9 mouse cellular contexts compared by ENCODE assay signal in genomic region chr17:73301258-73302050, GRCm38 (mm10).
DNase-seq lines count a peak whose midpoint lies in the region; ATAC-seq and TF ChIP-seq lines count a peak whose summit lies in the region.
"Had no signal": no experiment of that assay in that cellular context is flagged by ENCODE, and none has a peak within 500 bp of the region (broad histone marks: within the 10 kb centered on the region; RNA-seq: fewer than 3 reads in every experiment).

No protein-coding gene starts in this region.

- 33% methylated on average over 15 of the region's 15 CpGs for WGBS in embryonic facial prominence, embryonic 14.5 days
- 27% methylated on average over 15 of the region's 15 CpGs for WGBS in heart, embryonic 14.5 days
- 11% methylated on average over 15 of the region's 15 CpGs for WGBS in large intestine, adult 2 months
- WGBS in liver, embryonic 16.5 days (ENCODE audit: insufficient replicate concordance) = 16% methylated on average over 15 of the region's 15 CpGs
- 40% methylated on average over 15 of the region's 15 CpGs for WGBS in neural tube, embryonic 13.5 days

- no peaks in the 10 kb centered on the region for H3K27me3 ChIP-seq in CH12.LX (replicated peaks)
- H3K27me3 ChIP-seq in embryonic facial prominence, embryonic 14.5 days (replicated peaks; ENCODE audit: control insufficient read depth, insufficient read depth, low read length) = no peaks in the 10 kb centered on the region
- peaks cover 25% of the 10 kb centered on the region for H3K27me3 ChIP-seq in heart, embryonic 14.5 days (ENCODE audit: control insufficient read depth, insufficient read depth, low read length)
- peaks cover 5% of the 10 kb centered on the region; the same call in 1 of the 2 replicates for H3K27me3 ChIP-seq in liver, embryonic 16.5 days (ENCODE audit: control insufficient read depth, insufficient read depth, low read depth, low read length)
- peaks cover 12% of the 10 kb centered on the region for H3K27me3 ChIP-seq in neural tube, embryonic 13.5 days

- TF ChIP-seq CTCF in CH12.LX (conservative IDR thresholded peaks at IDR 0.05 in 1 of 2, IDR thresholded peaks at IDR 0.05 in 1 of 2; ENCODE audit: low read depth in 2 of 2, low read length in 2 of 2) = peak; percentile 83 to 99

- in situ Hi-C loops in CH12.LX (cut with MboI; ENCODE audit: low pct_ligation_motif_present, low pct_unique_long_range_greater_than_20kb, low sequenced_read_pairs) = no loop called here

- no peak for ATAC-seq in embryonic facial prominence, embryonic 14.5 days (ENCODE audit: low read depth)
- ATAC-seq in heart, embryonic 14.5 days (ENCODE audit: insufficient number of reproducible peaks, insufficient read depth, low FRiP score, low read depth) = no peak
- no peak for ATAC-seq in liver, embryonic 16.5 days (ENCODE audit: low read depth)
- peak; percentile 33; the same call in 1 of the 2 replicates for ATAC-seq in neural tube, embryonic 13.5 days (ENCODE audit: low read depth)

- H3K4me1 ChIP-seq in CH12.LX (ENCODE audit: control insufficient read depth in 1 of 2, insufficient read depth in 2 of 2) = peaks cover 0 to 13% of the 10 kb centered on the region in 2 experiments; a peak in 2 of 4 replicates
- H3K4me1 ChIP-seq in embryonic facial prominence, embryonic 14.5 days (ENCODE audit: control insufficient read depth, insufficient read depth, low read length) = no peaks in the 10 kb centered on the region
- peaks cover 0 to 4% of the 10 kb centered on the region in 2 experiments; a peak in 2 of 4 replicates for H3K4me1 ChIP-seq in heart, embryonic 14.5 days (ENCODE audit: control insufficient read depth in 2 of 2, insufficient read depth in 2 of 2, low read length in 2 of 2)
- no peaks in the 10 kb centered on the region for H3K4me1 ChIP-seq in liver, embryonic 16.5 days (ENCODE audit: control insufficient read depth, low read depth, low read length)
- H3K4me1 ChIP-seq in neural tube, embryonic 13.5 days (replicated peaks) = peaks cover 21% of the 10 kb centered on the region

- H3K79me2 ChIP-seq in CH12.LX (replicated peaks; ENCODE audit: control insufficient read depth, extremely low read depth, insufficient read depth, poor library complexity, severe bottlenecking) = no peaks in the 10 kb centered on the region

- H3K4me3 ChIP-seq in CH12.LX (replicated peaks in 1 of 3; ENCODE audit: low read depth in 2 of 3, low read length in 2 of 3, poor library complexity in 1 of 3) = peak overlapping the region; percentile 32 to 49 (median 48)
- H3K4me3 ChIP-seq in embryonic facial prominence, embryonic 14.5 days (ENCODE audit: low read depth, low read length) = no peak overlapping the region
- H3K4me3 ChIP-seq in heart, embryonic 14.5 days (ENCODE audit: control insufficient read depth in 1 of 2, insufficient read depth in 1 of 2, low read depth in 1 of 2, low read length in 2 of 2) = no peak overlapping the region
- no peak overlapping the region for H3K4me3 ChIP-seq in liver, embryonic 16.5 days (ENCODE audit: low read depth, low read length)
- H3K4me3 ChIP-seq in neural tube, embryonic 13.5 days = no peak overlapping the region

- TF ChIP-seq POLR2A in CH12.LX (IDR thresholded peaks at IDR 0.05; ENCODE audit: low read depth, low read length) = peak; percentile 48; the same call in 1 of the 2 replicates

- TF ChIP-seq EP300 in CH12.LX (IDR thresholded peaks at IDR 0.05; ENCODE audit: low read length) = no peak; the same call in 1 of the 2 replicates

- peak overlapping the region; percentile 76 for H3K4me2 ChIP-seq in CH12.LX (ENCODE audit: insufficient read depth, low read depth, poor library complexity, severe bottlenecking)
- H3K4me2 ChIP-seq in embryonic facial prominence, embryonic 14.5 days (ENCODE audit: low read depth, low read length) = no peak overlapping the region
- H3K4me2 ChIP-seq in heart, embryonic 14.5 days (ENCODE audit: low read length) = peak overlapping the region; percentile 19; the same call in 1 of the 2 replicates
- 0 out of 2 replicates have a peak overlapping the region, but pooled peaks have one; percentile 2 for H3K4me2 ChIP-seq in liver, embryonic 16.5 days (ENCODE audit: low read depth, low read length)
- H3K4me2 ChIP-seq in neural tube, embryonic 13.5 days = no peak overlapping the region

- H3K27ac ChIP-seq in CH12.LX (ENCODE audit: insufficient read depth, low read depth) = peak overlapping the region; percentile 58
- no peak overlapping the region for H3K27ac ChIP-seq in embryonic facial prominence, embryonic 14.5 days (replicated peaks; ENCODE audit: low read depth, low read length)
- no peak overlapping the region for H3K27ac ChIP-seq in heart, embryonic 14.5 days (replicated peaks in 1 of 2; ENCODE audit: control insufficient read depth in 1 of 2, insufficient read depth in 1 of 2, low read depth in 2 of 2, low read length in 2 of 2)
- no peak overlapping the region for H3K27ac ChIP-seq in liver, embryonic 16.5 days (ENCODE audit: low read length)
- H3K27ac ChIP-seq in neural tube, embryonic 13.5 days (replicated peaks) = no peak overlapping the region
- H3K27ac ChIP-seq: macrophage had no signal

- dilution Hi-C loops in CH12.LX (cut with MboI; ENCODE audit: extremely low pct_ligation_motif_present, extremely low pct_unique_long_range_greater_than_20kb, low sequenced_read_pairs) = no loop called here

- H3K9me3 ChIP-seq in CH12.LX (replicated peaks; ENCODE audit: low read length) = no peaks in the 10 kb centered on the region
- no peaks in the 10 kb centered on the region for H3K9me3 ChIP-seq in embryonic facial prominence, embryonic 14.5 days (ENCODE audit: control insufficient read depth, low read length)
- no peaks in the 10 kb centered on the region for H3K9me3 ChIP-seq in heart, embryonic 14.5 days (ENCODE audit: control insufficient read depth, low read length)
- no peaks in the 10 kb centered on the region for H3K9me3 ChIP-seq in liver, embryonic 16.5 days (replicated peaks; ENCODE audit: control insufficient read depth, low read length)
- no peaks in the 10 kb centered on the region for H3K9me3 ChIP-seq in neural tube, embryonic 13.5 days

- no peaks in the 10 kb centered on the region for H3K36me3 ChIP-seq in CH12.LX (replicated peaks in 1 of 2; ENCODE audit: control insufficient read depth in 1 of 2, insufficient read depth in 1 of 2, low read length in 1 of 2)
- no peaks in the 10 kb centered on the region for H3K36me3 ChIP-seq in embryonic facial prominence, embryonic 14.5 days (ENCODE audit: control insufficient read depth, insufficient read depth, low read length)
- H3K36me3 ChIP-seq in heart, embryonic 14.5 days (ENCODE audit: control insufficient read depth, insufficient read depth, low read length) = no peaks in the 10 kb centered on the region
- H3K36me3 ChIP-seq in liver, embryonic 16.5 days (ENCODE audit: control insufficient read depth, insufficient read depth) = no peaks in the 10 kb centered on the region
- H3K36me3 ChIP-seq in neural tube, embryonic 13.5 days = no peaks in the 10 kb centered on the region

- peak; percentile 89 for DNase-seq in CH12.LX (ENCODE audit: extremely low read depth)
- DNase-seq in adrenal gland, postnatal 10 days = peak; percentile 73
- peak; percentile 80 for DNase-seq in embryonic facial prominence, embryonic 14.5 days (ENCODE audit: low spot score)
- peak; percentile 47 for DNase-seq in large intestine, adult 2 months (ENCODE audit: low read depth, low spot score)
- DNase-seq in thymus, postnatal 14 days = peak; percentile 78

- peak; percentile 51 for TF ChIP-seq RAD21 in CH12.LX (IDR thresholded peaks at IDR 0.05; ENCODE audit: low read depth, low read length)

- peak overlapping the region; percentile 46 for H3K9ac ChIP-seq in CH12.LX (ENCODE audit: insufficient read depth, low read depth)
- H3K9ac ChIP-seq in embryonic facial prominence, embryonic 14.5 days (ENCODE audit: low read depth, low read length) = no peak overlapping the region
- H3K9ac ChIP-seq in heart, embryonic 14.5 days (ENCODE audit: low read length) = no peak overlapping the region
- no peak overlapping the region for H3K9ac ChIP-seq in liver, embryonic 16.5 days (ENCODE audit: low read depth, low read length)
- H3K9ac ChIP-seq in neural tube, embryonic 13.5 days = no peak overlapping the region

TF ChIP-seq in CH12.LX, 34 proteins besides CTCF, POLR2A, EP300 and RAD21:
- TF ChIP-seq UBTF (IDR thresholded peaks at IDR 0.05; ENCODE audit: low read depth, low read length) (no peak), NELFE (IDR thresholded peaks at IDR 0.05; ENCODE audit: low read depth, low read length) (peak; percentile 40; the same call in 1 of the 2 replicates), MAZ (IDR thresholded peaks at IDR 0.05; ENCODE audit: low read depth, low read length) (0 out of 2 replicates have a peak, but pooled peaks have one; percentile 29), MYC (IDR thresholded peaks at IDR 0.05; ENCODE audit: low read depth, low read length) (0 out of 2 replicates have a peak, but pooled peaks have one; percentile 14), ZC3H11A (IDR thresholded peaks at IDR 0.05; ENCODE audit: low read depth, low read length) (0 out of 2 replicates have a peak, but pooled peaks have one; percentile 1), JUND (conservative IDR thresholded peaks at IDR 0.05; ENCODE audit: low read depth, low read length) (no peak), TCF12 (IDR thresholded peaks at IDR 0.05; ENCODE audit: low read depth, low read length) (peak; percentile 25; the same call in 1 of the 2 replicates), PAX5 (IDR thresholded peaks at IDR 0.05; ENCODE audit: low read length) (no peak), NRF1 (IDR thresholded peaks at IDR 0.05; ENCODE audit: low read depth, low read length) (no peak), SMC3 (IDR thresholded peaks at IDR 0.05; ENCODE audit: low read depth, low read length) (peak; percentile 75), TBP (conservative IDR thresholded peaks at IDR 0.05; ENCODE audit: low read depth, low read length) (0 out of 2 replicates have a peak, but pooled peaks have one; percentile 23), ZKSCAN1 (IDR thresholded peaks at IDR 0.05; ENCODE audit: borderline replicate concordance, low read depth, low read length) (no peak), ELF1 (IDR thresholded peaks at IDR 0.05; ENCODE audit: low read depth, low read length) (peak; percentile 78; the same call in 1 of the 2 replicates)

Comparison
In these comparisons a context has a peak if more than half of its experiments do, and no peak if none do; other contexts are left out.
1. H3K4me2 ChIP-seq: peak in CH12.LX (single experiment), heart, embryonic 14.5 days (single experiment) and liver, embryonic 16.5 days (single experiment); none in embryonic facial prominence, embryonic 14.5 days (single experiment) and neural tube, embryonic 13.5 days (single experiment).
2. H3K4me3 ChIP-seq: peak in CH12.LX (3 of 3); none in embryonic facial prominence, embryonic 14.5 days (single experiment), heart, embryonic 14.5 days (0 of 2), liver, embryonic 16.5 days (single experiment) and neural tube, embryonic 13.5 days (single experiment).
3. Peak in every context shown above with its lines, with median percentiles within 50 percentile points of each other: DNase-seq.